Mouse (Mus musculus) liver (tissue): ENCODE measurements around the gene Mob2.

Experiments used
- DNase-seq: peaks from one replicate; pipeline ENCODE4 v3.0.0-alpha.2; 2020; ENCODE audit warnings: mixed read lengths

Mob2 gene

DNA sequence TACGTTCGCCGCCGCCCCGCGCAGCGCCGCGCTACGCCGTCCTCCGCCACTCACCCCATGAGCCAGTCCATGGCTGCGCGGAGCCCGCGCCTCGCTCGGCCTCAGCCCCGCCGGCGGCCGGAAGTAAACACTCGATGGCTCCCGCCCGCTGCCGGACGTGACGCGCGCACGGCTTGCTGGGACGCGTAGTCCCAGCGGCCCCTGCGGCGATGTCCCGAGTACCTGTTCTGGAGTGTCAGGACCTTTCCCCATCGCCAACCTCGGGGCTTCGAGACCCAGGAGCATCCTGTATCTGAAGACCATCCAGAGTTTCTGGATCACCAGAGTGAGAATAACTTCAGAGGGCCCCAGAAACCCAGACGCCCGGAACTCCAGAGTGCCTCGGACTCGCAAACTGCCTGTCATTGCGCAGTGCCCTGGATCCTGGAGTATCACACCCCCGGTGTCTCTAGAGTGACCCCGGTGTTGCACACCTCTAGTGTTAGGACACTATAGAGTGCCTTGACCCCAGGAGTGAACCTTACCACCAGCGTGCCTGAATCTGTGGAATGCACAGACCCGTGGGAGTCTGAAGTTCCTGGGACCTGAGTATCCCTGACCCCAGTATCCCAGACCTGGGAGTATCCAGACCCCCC is at the start of gene Mob2:
Mob2 (minus strand) TSS at position 135 of the 635 bp plus-strand sequence.
- peak; percentile 92 for DNase-seq

DNA sequence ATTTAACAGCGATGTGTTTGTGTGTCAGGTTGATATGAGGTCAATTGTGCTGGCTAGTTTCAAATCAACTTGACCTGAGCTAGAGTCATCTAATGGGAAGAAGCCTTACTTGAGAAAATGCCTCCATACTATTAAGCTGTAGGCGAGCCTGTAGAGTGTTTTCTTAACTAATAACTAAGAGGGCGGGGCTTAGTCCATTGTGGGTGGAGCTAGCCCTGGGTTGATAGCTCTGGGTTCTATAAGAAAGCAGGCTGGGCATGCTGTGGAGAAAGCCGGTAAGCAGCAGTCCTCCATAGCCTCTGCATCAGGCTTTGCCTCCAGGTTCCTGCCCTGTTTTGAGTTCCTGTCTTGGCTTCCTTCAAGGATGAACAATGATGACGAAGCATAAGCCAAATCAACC is 43.9 kb upstream of the Mob2 start:
- no peak for DNase-seq

DNA sequence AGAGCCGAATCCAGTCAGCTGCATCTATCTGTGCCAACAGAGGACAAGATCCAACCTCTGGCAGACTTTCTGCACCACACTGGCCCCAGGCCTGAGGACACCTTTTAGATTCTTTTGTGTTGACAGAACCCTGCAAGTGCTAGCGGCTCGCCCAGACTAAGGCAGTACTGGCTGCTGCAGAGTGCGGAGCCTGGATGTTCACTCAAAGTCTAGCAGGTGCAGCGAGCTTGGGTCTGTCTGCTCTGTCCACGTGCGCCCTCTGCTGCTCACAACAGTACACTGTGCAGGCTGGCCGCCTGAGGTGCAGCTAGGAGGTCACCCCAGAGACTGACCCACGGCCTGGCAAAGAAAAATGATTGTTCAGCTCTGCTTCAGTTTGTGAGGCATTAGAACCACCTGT is 36.9 kb upstream of the Mob2 start:
- DNase-seq: peak; percentile 89

DNA sequence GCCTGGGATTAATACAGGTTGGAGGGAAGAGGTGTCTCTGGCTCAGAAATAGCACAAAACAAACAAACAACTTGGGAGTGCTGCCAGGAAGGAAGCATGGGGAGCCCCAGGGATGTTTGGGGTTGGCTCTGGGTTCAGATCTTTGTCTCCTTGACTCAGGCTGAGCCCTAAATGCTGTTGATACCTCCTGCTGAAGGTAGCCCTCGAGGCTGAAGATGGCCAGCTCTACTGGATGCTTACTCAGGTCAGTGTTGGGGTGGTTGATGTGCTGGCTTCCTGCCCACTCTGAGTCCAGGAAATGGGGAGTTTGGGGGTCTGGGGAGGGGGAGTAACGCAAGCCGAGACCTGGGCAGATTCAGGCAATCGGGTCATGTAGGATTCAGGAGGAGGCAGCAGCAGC is 35.8 kb upstream of the Mob2 start:
- DNase-seq: no peak

DNA sequence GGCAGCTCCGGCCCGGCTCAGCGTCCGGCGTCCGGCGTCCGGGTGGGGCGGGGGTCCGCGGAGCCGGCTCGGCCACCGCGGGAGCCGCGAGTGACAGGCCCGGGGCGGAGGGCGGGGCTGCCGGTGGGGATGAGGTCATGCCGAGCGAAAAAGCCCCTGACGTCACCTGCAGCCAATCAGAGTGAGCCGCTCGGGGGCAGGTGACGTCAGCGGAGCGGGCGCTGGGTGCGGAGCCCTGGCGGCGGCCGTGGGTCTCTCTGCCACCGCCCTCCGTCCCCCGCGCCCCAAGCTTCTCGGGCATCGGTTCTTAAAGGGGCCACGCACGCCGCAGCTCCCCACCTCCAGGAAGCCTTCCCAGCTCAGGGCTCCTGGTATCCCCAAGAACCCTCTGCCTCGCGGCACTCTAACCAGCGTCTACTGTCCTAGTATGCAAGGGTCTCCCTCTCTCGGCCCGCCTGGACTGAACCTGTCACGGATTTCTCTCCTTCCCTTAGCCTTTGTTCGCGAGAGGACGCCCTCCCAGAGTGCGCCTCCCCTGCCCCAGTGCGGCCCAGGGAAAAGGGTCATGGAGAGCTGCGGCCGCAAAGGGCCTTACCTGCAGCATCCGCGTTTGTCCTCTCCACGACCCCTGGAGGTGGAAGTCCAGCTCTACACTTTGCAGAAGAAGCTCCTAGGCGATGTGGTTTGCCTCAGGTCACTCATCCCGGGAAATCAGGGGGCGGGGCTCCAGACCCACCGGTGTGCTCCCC is 34.5 kb upstream of the Mob2 start, which contains the start of gene Dusp8:
Dusp8 (minus strand) TSS at position 661 of the 749 bp plus-strand sequence.
- DNase-seq: peak; percentile 95

DNA sequence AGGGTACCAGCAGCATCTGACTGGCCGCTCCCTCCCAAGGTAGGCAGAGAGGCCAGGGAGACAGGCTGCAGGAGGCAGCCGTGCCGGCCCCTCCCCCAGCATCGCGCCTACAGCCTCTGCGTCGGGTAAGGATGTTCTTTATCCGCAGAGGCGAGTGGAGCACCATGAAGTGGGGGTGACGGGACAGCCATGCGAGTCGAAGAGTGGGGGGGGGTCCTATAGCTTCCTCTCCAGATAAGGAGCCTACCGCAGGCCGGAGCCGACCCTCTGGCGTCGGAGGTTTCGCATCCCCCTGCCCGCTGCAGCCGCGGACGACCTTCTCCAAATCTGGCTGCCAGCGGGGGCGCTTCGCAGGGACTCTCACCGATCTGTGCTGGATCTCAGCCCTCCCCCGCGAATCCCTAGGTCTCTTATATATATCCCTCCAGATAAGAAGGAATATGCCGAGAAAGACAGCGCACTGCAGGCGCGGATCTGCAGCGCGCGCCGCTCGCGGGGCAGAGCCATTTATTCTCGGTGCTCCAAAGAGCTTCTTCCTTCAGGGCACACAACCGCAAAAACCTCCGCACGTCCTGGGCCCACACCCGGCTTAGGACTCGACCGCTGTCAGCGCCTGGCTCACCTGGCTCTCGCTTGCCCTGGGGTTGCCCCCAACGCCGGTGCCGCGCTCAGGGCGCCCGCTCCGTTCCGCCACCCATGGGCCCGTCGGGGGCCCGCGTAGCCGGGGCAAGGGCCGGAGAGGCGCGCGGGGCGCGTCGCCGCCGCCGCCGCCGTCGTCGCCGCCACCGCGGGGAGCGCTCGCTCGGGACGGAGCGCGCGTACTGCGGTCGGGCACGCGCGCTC is 33.7 kb upstream of the Mob2 start:
- peak; percentile 75 for DNase-seq

DNA sequence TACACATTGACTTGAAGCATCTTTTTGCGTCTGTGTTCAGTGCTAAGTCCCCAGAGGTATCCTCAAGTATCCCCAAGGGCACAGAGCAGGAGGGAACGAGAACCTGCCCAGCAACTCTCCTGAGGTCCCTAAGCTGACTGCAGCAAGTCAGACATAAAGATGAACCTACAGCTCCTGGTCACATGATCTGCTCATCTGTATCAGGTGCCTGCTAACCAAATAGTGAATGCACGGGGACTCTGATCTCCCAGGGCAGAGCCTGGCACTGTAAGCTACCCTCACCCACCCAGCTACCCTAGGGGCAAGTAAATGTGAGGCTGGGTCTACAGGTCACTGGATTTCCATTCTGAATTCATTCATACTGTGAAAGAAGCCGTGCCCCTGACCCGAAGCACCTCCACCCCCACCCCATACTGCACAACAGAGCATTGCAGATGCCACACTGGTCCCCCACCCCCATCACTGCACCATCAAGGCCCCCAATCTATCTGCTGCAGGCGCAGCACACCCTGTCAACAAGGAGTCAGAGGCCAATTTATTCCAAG is 32.9 kb upstream of the Mob2 start:
- no peak for DNase-seq

DNA sequence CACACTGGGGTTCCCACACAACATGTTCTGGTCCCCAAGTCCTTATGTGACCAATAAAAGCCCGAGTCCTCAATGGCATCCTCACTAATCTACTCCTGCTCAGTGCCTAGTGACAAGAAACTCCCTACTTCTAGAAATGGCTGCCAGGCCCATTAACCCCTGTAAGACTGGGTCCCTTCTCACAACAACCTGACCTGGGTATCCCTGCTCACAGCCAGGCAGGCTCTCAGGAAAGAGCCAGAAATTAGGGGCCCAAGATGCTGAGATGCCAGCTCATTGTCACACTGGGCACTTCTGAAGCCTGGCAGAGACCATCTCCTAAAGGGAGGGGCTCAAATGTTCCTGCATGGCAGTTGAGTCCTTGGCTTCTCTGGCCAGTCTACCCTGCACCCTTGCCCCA is 32.1 kb upstream of the Mob2 start:
- no peak for DNase-seq

DNA sequence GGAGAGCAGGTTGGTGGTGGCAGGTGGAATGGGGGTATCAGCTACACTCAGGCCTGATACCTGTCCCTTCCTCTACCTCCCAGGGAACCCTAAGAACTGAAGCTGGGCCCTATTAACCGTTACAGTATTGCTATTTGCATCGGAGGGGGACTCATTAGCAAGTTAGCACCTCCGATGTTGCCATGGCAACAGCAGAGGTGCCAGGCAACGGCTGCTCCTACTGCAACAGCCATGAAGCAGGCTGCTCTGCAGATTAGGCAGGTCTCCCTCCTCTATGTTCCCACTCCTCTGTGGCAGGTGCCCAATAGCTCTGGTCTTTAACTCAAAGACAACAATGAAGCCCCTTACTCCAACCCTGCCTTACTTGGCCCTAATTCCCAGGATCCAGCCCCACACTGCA is 31.0 kb upstream of the Mob2 start:
- peak; percentile 36 for DNase-seq

DNA sequence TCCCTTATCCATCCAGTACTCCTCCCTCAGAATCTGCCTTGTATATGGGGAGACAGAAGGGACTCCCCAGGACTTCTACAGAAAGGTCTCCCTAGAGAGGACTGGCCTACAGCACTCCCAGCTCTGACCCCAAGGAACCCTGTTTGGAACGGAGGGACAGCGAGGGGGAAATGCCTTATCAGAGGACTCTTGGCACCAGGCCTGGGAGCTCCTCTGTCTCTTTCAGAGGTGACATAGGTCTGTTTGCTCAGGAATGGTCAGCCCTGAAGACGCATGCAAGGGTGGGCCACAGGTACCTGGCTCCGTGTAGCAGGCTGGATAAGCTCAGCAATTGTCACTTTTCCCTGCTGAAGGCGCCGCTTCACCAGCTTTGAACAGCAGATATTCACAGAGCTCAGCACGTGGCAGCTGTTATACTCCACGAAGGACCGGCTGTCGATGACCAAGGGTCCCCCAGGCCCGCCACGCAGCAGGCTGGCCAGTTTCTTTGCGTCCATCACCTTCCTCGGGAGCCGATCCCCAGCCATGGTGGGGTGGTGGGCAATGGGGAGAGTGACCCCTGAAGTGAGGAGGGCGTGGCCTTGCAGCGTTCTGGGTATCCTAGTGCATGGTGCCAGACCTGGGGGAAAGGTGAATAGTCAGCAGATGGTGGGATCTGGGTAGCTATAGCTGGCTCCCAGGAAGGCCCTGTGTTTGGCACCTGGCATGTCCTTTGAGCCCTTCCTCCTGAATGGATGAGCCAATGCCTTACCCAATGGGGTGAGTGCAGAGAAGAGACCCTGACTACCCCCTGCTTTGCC is 29.0 kb upstream of the Mob2 start:
- no peak for DNase-seq

DNA sequence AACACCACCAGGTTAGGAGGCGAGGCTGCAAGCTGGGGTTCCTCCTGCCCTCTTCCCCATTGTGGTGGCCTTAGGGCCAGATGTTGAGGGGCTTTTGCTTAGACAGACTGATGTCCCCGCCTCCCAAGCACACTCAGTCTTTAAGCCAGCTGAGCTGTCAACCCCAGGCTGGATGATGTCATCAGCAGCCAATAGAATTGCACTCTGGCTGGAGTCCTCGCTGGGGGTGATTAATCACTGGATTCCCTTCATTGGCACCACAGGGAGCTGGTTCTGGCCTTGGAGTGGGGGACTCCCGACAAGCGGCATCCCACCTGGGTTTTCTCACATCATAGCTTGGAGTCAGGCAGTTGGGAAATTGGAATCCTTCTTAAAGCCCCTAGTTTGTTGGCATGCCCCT is 28.0 kb upstream of the Mob2 start:
- peak; percentile 82 for DNase-seq

DNA sequence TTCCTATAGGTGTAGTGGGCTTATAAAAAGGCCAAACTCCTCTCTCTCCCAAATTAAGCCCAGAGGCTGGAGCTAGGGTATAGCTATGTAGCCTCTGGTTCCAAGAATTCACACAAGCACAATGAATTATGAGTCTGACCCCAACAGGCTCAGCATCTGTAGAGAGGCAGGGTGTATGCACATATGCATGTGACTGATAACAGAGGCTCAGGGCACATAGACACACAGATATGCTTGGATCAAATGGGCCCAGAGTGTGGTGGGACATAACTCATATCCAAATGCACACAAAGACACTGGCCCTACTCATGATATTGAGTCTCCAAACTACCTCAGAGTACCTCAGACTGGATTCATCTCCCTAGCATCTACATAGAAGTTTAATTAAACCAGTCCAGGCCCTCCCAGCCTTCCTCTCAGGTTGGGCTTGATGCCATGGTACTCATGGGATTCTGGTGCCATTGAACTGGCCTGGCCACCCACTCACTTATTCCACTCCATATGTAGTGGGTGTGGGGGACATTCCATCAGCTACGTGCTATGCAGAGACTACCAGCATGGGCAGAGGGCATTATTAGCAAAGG is 26.3 kb upstream of the Mob2 start:
- DNase-seq: peak; percentile 83

DNA sequence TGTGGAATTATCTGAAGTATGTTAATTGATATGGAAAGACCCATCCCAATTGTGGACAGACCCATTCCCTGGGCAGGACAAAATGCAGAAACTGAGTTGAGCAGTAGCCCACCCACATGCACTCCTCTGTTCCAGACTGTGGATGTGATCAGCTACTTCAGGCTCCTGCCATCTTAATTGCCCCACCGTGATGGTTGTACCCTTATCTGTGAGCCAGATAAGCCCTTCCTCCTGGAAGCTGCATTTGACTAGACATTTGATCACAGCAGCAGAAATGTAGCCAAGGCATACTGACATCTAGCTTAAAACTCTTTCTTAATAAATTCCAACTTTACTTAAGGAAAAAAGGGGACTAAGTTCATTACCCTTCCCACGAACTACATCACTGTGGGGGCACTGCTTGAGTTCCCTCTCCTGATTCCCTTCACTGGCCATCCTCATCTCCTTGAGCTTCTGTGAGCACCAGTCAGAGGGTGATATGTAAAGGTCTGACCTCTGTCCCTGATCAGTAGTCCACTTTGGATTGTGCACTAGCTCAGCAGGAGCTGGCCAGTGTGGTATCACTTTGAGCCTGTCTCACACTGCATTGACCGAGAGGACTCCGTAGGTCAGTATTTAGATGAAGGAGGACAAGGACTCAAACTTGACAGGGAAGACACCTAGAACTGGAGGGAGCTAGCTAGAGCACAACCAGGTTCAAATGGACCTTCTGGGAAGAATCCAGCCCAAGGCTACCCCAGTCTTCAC is 25.5 kb upstream of the Mob2 start:
- peak; percentile 70 for DNase-seq

DNA sequence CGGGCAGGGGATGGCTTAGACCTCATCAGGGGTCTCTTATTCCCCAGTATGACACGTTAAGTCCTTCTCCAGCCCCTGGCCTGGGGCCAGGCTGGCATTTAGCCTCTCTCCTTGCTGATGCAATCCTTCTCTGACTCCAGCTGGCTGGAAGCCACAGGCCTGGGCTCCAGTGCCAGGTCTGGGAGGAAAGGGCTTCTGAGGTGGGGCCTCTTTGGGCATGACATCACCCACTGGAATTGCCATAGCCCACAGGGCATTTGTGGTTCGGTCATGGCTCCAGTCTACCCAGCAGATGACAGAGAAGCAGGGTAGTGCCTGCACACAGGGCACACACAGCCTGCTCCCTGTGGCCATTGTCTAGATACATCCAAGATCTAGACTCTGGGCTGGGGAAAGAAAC is 24.0 kb upstream of the Mob2 start:
- no peak for DNase-seq

DNA sequence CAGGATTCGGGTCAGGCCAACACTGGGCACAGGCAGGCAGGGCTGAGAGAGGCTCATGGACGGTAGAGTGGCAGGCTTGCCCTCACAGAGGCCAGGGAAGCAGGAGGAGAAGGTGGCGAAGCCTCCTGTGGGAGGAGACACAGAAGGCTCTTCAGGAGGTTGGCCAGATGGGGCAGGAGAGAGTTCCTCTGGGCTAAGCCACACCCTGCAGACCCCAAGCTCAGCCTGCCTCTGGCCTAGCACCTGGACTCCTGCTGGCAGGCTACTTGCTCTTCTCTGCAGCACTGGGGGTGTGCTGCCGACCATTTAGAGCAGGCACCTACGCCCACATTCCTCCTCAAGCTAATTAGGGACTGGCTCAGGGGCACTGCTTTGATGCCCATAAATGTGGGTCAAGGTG is 23.5 kb upstream of the Mob2 start:
- no peak for DNase-seq

DNA sequence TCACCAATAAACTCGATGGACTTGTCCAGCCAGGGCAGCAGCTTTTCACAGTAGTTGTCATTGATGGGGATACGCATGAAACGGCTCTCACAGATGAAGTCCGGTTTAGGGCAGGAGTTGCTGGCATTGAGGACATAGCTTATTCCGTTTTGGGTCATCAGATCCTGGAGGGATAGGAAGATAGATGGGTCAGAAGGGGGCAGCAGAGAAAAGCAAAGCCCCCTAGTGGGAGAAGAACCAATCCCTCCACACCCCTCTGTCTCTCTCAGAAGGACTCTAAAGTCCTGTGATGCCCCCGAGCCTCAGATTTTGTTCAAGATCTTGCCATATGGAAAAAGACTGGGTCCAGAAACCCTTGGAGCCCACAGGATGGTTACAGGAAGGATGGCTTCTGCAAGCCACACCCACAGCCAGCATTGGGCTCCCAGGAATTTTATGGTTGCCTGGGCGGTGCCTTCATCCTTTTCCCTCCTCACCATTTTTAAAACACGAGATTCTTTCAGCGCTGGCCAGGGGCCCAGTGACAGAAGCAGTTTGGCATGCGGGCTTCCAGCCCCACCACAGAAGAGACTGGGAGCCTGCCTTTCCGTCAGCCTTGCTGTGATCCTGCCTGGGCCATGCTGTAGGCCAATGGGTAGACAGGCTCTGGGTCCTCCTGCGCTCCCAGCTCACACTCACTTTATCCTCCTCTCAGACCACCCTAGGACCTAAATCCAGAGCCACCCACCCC is 22.9 kb upstream of the Mob2 start:
- DNase-seq: no peak

DNA sequence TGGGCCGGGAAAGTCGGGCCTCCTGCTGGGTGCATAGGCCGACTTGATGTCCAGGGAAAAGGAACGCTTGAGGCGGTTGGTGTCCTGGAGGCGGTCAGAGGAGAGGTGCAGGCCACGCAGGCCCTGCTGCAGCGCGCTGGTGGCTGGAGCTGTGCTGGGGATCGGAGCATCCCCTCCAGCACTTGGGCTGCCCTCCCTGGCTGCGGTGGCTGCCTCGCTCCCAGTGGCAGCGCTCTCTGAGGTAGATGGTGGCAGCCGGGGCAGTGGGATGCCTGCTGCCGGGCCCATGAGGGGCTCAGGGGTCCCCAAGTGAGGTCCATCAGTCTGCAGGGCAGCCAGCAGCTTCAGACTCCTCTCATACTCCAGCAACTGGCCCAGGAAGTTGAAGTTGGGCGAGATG is 21.7 kb upstream of the Mob2 start:
- no peak for DNase-seq

DNA sequence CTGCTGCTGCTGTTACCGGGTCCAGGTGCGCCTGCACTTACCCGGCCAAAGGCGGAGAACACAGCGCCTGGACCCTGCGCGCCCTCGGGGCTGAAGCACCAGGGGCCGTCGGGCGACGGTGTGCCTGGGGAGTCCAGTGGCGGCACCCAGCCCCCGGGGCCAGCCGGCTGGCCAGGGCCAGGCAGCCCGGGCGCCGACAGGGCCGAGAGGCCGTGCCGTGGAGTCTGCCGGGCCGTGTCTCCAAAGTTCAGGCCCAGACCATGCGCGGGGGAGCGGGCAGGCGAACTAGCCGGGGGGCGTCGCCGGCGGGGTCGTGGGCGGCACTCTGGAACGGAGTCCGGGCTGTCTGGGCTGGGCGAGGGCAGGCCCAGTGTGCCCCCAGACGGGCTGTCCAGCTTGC is 21.3 kb upstream of the Mob2 start:
- DNase-seq: no peak

DNA sequence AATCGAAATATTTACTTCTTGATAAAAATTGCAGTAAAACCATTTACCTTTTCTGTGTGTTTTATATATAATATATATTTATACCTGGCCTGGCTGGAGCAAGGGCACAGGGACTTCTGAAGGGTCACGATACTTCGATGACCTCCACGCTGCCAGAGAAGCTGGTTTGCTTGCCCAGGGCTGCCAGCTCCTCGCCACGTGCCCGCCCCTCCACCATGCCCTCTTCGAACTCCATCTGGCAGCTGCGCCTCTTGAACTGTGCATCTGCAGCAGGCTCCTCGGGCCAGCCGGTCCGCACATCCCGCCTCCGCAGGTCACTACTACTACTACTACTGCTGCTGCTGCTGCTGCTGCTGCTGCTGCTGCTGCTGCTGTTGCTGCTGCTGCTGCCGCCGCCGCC is 20.9 kb upstream of the Mob2 start:
- DNase-seq: no peak

DNA sequence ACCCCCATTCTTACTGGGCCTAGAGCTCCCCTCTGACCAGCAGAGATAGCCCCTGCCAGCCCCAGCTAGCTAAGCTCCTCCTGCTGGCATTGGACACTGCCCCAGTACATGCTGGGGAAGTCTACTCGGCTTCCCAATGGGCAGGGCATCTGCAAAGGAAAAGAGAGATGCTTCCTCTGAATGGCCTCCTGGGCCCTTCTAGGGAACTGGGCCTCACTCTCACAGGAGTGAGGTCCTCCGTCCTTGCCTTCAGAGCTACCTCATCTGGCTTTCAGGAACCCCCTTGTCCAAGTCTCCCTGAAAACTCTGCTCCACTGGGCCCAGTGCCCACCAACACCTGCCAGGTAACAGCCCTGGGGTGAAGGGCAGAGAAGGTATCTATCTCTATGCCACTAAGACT is 20.0 kb upstream of the Mob2 start:
- no peak for DNase-seq

DNA sequence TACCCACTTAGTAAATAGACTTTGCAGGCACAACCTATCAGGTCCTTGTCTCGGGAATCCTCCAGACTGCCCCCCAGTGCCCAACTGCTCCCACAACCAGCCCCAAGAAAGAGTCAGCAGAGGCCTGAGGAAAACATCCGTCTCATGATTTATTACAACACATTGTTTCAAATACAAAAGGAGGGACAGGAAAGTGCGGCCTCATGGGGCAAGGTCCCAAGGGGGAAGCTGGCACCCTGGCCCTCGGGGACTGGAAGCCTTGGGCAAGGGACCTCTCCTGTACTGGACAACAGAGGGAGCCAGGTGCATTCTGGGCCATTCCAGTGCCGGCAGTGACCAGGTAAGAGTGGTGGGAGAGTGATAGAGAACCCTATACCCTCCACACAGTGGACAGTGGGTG is 18.5 kb upstream of the Mob2 start:
- no peak for DNase-seq
